Mouse (Mus musculus): ENCODE data around the gene Hbb-bh1.
"Not testable (repeated sequence)": the region's sequence is repeated elsewhere in the genome, so short reads cannot be mapped to it uniquely, and the experiment has no call there.

The Hbb-bh1 gene

DNA sequence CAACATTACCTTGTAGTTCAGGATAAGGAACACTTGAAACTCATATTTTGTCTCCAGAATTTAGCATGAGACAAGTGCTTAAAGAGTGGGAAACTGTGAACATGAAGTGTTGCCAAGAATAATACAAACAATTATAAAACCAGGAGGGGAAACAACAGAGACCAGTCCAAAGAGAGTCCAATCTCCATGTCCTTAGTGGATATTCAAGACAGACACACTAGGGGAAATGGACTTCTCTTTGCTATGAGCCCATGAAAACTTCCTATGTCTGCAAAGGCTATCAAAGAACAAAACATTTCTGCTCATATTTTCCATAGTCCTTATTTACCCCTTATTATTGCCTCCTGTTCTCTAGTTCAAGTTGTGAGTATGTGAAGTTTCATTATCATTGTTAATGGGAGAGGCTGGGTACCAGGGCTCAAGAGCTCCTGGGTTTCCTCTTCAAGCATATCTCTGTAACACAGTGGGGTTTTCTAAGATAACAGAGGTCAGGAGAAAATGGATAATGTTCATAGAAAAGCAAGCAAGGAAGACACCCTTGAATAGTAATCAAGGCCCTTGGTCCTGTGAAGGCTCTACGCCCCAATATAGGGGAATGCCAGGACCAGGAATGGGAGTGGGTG lies 31.6 kb downstream of the Hbb-bh1 start:
- DNase-seq (ENCODE audit: low spot score): no peak

DNA sequence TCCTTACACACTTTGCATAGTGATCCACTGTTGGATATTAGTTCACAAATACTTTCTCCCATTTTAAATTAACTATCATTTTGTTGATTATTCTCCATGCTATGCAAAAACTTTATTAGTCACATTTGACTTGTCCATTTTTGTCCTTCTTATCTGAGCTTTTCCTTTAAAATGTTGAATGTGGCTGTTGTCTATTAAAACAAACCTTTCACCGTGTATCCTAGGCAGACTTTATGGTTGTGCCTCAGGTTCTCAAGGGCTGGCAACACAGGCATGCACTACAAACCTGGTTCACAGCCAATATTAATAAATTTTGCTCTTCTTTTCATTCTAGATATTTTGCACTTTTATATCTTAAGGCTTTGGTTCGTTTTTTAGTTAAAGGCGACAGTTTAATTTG lies 32.2 kb downstream of the Hbb-bh1 start:
- DNase-seq (ENCODE audit: low spot score): no peak

DNA sequence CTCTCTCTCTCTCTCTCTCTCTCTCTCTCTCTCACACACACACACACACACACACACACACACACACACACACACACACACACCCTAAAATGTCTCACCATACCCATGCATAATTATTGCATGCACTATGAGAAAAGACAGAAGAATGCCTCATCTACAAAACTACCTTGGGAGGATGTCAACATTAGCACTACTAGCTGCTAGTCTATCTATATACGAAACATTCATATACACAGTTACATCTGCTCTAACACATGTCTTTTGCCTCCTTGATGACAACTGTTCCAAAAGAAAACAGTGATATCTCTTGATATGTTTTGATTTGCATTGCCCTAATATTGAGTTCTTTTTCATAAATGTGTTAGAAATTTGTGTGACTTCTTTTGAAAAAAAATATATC lies 32.7 kb downstream of the Hbb-bh1 start:
- DNase-seq (ENCODE audit: low spot score): no peak

DNA sequence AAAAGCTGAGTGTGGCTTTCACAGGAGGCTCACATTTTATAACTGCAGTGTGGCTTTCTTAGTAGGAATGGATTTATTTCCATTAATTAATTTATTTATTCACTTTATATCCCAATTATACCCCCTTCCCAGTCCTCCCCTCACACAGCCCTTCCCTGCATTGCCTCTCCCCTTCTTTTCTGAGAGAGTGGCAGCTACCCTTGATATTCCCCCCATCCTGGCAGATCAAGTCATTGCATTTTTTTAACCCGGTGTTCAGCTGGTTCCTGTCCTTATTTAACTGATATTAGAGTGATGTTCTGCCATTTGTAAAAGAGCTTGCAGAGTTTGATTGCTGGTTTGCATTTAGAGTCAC lies 33.2 kb downstream of the Hbb-bh1 start:
- no peak for DNase-seq (ENCODE audit: low spot score)

DNA sequence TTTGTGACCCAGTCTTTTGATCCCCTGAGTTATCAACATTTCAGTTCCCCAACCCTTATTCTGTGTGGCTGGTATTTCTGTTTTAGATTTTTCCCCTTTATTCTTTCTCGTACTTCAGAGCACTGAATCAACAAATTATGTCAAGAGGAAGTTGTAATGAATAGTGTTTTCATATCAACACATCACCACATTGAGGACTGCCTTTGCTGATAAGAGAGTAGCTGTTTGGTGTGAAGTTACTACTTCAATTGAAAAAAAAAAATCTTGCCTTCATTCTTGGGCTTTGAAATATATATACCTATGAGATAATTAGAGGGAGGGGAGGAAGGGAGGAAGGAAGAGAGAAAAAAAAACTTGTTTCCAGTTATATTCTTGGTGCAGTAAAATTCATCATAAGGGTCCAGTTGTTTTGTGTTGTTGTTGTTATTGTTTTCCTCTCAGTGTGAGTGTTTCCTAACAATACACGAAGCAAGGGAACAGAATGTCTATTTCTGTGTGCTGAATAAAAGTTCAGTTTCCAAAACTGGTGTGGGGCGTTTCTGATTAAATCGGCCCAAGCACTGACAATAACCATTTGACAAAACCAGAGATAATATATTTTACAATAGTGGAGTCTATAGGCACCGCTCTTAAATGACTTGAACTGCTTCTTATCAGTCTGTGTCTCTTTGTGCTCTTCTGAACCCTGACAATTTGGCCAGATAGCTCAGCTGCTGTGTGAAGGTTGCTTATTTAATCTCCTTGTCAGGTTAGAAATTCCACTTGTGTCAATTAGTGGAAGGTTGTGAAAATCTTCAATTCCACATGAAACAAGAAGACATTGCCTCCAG lies 33.8 kb downstream of the Hbb-bh1 start:
- no peak for DNase-seq (ENCODE audit: low spot score)

DNA sequence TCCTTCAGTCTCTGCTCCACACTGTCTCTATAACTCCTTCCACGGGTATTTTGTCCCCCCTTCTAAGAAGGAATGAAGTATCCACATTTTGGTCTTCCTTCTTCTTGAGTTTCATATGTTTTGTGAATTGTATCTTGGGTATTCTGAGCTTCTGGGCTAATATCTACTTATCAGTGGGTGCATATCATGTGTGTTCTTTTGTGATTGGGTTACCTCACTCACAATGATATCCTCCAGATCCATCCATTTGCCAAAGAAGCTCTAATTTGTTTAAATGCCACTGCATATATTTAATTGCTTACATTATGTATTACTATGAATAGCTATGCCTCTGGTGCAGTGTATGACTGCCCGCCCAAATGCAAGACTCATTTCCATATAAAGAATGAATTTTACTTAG lies 34.8 kb downstream of the Hbb-bh1 start:
- DNase-seq (ENCODE audit: low spot score): not testable (repeated sequence)

DNA sequence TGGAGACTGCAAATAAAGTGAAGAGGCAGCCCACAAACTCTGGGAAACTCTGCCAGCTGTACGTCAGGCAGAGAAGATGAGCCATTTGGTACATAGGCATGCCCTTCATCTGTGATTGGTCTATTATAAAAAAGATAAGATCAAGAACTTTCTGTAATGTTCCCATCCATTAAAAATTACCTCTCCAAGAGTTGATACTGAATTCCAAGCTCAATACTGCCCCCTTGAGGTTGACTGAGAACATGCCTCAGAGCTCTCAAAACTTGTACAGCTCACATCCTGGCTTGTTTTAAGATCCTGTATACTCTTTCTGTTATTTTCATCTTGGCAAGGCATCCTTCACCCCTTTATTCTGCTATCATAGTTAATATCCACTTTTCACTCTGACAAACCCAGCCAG lies 36.1 kb downstream of the Hbb-bh1 start:
- peak; percentile 77 for DNase-seq (ENCODE audit: low spot score)

DNA sequence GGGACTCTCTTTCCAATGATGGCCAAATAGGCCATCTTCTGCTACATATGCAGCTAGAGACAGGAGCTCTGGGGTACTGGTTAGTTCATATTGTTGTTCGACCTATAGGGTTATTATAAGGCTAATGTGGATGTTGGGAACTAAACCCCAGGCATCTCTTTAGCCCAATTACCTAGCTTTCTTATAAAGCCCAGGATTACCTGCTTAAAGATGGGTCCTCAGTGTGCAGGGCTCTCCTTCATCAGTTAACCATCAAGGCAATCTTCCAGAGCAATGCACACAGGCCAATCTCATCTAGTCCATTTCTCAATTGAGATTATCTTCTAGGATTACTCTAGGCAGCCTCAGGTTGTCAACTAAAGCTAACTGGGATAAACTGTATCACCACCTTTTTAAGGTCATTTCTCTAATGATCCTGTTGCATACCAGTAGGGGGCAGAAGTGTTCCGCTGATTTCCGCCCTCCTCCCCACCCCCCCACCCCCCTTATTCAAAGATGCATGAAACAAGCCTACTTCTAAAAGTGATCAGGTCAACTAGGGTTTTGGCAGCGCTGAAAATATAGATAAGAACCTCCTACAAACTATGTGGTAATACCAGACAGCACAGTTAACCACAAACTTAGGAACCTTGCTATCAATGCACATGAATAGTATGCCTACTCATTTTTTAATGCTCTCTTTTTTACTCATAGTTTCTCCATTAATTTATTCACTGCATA lies 50.1 kb downstream of the Hbb-bh1 start:
- no peak for DNase-seq (ENCODE audit: low spot score)

DNA sequence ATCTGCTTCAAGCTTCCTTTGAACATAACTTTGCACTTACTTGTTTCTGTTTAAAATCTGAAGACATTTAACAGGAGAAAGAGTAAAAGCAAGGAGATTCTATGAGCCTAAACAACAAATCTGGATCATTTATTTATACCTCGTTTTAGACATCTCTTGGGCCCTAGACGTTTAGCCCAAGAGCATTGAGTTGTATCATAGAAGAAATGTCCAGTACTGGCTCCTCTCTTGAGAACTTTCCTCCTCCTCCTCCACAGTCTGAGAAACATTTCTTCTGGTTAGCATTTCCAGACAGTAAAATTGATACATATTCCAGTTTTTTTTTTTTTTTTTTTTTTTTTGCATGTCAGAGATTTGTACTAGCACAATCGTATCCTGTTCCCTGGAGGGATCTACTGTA lies 51.2 kb downstream of the Hbb-bh1 start, which contains the start of gene Olfr67:
TSS of gene Olfr67 (minus strand) at position 101 of the 400 bp plus-strand sequence.
- DNase-seq (ENCODE audit: low spot score): no peak
